Mouse (Mus musculus) B cell, adult 2 months (primary cell): ENCODE data around the gene Tmub2.
A peak's percentile ranks its signal among the peaks of the same experiment; 100 is the strongest.

Experiments used
- DNase-seq, 2 experiments: peaks; one replicate each; pipeline ENCODE4 v3.0.0; 2022

Gene Tmub2

GRCm38 (mm10) chr11:102284501-102285094 is at the start of gene Tmub2:
Gene Tmub2 (plus strand): TSS chr11:102284931.
- peak; percentile 96 to 97 for DNase-seq

- DNase-seq = no peak
Measured at GRCm38 (mm10) chr11:102236022-102236421, 48.7 kb upstream of the Tmub2 start.

- DNase-seq = no peak
Measured at GRCm38 (mm10) chr11:102240636-102241035, 44.1 kb upstream of the Tmub2 start.

GRCm38 (mm10) chr11:102241246-102241645 is 43.5 kb upstream of the Tmub2 start:
- no peak for DNase-seq

- DNase-seq = no peak
Measured at GRCm38 (mm10) chr11:102241874-102242273, 42.9 kb upstream of the Tmub2 start.

GRCm38 (mm10) chr11:102244926-102245449 is 39.7 kb upstream of the Tmub2 start:
- DNase-seq = peak; percentile 69 to 74

- no peak for DNase-seq
Measured at GRCm38 (mm10) chr11:102245581-102246272, 39.0 kb upstream of the Tmub2 start.

- DNase-seq = no peak
Measured at GRCm38 (mm10) chr11:102246273-102246635, 38.5 kb upstream of the Tmub2 start.

DNA sequence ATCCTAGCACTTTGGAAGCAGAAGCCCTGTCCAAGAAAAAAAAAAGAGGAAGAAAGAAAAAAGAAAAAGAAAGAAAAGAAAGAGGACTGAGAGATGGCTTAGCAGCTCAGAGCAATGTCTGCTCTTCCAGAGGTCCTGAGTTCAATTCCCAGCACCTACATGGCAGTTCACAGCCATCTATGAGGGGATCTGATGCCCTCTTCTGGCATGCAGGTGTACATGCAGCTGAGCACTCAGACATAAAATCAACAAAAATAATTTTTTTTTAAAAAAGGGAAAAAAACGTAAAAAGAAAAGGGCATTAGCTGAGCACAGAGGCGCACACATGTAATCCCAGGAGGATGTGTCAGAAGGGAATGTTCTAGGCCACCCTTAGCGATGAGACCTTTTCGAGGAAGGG is 37.9 kb upstream of the Tmub2 start:
- DNase-seq = no peak

DNA sequence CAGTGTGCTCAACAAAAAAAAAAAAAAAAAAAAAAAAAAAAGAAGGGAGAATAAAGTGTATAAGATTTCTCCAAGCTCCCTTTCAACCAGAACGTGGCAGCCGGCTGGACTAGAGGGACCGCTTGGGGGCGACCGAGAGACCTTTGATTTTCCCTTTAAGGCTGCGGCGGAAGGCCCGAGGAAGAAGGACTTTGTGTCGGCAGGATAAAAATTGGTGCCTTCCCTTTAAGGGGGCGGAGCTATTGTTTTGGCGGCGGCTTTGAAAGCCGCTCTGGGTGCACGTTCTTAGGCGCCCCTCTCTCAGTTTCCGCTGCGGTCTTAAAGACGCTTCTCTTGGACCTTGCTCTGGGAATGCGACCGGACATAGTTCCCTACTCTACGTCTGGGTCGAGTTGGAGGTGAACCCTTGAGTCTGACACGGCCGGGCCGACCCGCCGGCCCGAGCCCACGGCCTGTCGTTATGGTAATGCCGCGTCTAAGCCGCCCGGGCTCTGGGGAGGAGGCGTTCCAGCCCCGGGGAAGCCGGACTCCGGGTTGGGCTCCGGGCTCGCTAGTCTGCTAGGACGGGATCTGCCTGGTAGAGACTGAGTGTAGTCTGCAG is 36.0 kb upstream of the Tmub2 start, which contains the start of gene BC030867:
BC030867 (plus strand) TSS at position 253 of the 601 bp plus-strand sequence.
- DNase-seq = peak; percentile 94 to 96

GRCm38 (mm10) chr11:102249351-102250090 is 35.2 kb upstream of the Tmub2 start:
- DNase-seq = no peak

DNA sequence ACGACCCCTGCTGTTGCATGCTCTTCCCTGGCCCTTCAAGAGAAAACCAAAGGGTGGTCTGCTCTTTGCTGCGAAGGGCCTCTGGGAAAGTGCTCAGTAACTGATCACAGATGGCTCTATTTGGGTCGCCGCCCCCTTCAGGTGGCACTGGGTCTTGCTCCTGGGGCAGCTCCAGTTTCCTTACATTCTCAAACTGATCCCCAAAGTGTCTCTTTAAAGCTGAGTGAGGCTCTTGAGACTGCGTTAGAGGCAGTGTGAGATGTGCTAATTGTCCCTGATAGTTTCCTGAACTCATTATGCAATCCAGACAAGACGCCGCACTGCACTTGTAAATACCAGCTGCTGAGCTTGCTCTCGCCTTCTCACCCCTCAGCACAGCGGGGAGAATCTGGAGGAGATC is 27.2 kb upstream of the Tmub2 start:
- peak; percentile 28 to 40 for DNase-seq

DNA sequence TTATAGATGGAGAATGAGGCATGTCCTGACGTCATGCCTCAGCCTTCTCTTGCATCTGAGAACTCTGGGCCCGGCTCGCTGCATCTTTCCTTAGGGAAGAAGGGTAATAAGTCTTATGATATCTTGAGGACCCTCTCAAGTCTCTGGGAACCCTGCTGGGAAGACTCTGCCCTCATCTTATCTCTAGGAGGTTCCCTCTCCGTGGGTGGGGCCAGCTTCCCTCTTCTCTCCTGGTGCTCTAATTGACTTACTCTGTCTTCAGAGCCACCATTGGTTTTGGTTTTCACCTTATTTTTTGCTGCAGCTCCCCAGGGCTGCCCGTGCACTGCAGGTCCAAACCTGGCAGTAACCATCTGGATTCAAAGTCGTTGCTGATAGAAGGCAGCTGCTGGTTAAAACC is 26.6 kb upstream of the Tmub2 start:
- no peak for DNase-seq

- DNase-seq = no peak
Measured at GRCm38 (mm10) chr11:102258521-102258920, 26.2 kb upstream of the Tmub2 start.

DNA sequence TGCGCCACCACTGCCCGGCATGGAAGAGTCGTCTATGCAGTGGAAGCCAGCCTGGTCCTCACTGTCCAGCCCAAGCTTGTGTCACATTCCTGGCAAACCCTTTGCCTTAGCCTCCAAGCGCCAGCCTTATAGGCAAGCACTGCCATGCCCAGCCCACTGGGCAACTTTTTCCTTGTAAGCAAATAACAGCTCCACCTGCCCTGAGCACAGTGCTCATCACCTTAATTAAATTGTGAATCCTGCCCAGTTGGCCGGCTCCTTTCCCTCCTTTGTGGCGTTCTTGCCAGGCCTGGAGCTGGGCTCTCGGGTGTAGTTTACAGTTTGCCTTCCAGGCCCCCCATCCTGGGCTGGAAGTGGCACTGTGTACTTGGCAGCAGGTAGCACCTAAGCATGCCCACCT is 21.5 kb upstream of the Tmub2 start:
- no peak for DNase-seq

- no peak for DNase-seq
Measured at GRCm38 (mm10) chr11:102265816-102266215, 18.9 kb upstream of the Tmub2 start.

DNA sequence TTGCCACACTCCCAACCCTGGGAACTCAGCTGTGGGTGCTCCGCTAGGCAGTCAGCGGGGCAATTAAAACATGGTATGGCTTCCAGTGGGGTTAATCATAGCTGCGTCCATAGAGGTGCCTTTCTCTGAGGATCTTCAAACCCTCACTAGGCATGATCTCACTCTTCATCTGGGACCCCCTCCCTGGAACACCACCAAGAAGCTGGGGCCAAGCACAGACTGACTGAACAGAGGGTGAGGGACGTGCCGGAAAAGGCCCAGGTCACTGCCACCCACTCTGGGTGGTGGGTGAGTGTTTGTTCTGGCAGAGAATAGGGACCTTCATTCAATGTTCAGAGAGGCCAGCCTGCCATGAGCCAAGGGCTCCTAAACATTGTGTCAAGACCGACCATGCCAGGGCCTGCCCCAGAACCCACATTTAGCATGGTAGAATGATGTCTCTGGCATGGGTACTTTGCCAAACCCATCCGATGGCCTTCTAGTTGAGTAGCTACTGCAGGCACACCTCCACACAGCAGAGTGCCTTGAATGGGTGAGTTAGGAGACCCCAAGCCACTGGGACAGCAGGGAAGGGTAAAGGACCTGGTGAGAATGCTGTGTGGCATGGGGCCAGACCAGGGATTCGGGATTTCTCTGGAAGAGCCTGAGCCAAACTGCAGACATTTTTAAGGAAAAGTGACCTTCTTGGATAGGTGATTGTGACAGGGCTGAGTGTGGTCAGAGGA is 17.9 kb upstream of the Tmub2 start:
- DNase-seq = no peak

DNA sequence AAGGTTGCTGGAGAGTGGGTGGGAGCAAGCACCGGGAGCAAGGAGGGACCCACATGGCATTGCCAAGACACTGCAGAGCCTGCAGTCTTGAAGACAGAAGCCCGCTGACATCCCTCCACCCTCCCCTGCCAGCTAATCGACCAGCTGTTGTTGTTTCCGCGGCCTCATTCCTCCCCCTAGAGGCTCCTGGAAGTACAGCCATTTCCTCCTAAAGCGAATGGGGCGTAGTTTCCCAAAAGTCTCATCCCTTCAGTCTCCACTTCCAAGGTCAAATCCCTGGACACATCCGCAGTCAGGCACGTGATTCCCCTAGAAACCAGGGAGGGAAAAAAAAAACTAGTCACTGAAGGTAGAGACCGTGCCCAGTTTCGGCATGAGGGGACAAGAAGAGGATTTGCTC is 17.3 kb upstream of the Tmub2 start:
- peak; percentile 45 to 51 for DNase-seq

GRCm38 (mm10) chr11:102268520-102269244 is 16.0 kb upstream of the Tmub2 start, which contains the start of gene Asb16:
Gene Asb16 (plus strand): TSS chr11:102268743.
- no peak for DNase-seq

DNA sequence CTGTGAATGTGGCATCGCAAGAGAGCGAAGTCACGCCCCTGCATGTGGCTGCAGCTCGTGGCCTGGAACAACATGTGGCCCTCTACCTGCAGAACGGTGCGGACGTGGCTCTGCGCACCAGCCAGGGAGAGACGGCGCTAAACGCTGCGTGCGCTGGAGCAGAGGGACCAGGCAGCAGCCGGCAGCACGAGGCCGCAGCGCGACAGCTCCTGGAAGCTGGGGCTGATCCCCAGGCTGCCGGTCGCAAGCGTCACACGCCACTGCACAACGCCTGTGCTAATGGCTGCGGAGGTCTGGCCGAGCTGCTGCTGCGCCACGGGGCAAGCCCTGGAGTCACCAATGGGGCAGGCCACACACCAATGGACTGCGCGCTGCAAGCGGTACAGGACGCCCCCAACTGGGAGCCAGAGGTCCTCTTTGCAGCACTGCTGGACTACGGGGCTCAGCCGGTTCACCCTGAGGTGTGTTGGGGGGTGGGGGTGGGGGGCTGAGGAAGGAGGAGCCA is 8.3 kb upstream of the Tmub2 start:
- DNase-seq = no peak

GRCm38 (mm10) chr11:102277754-102278153 is 7.0 kb upstream of the Tmub2 start:
- no peak for DNase-seq

DNA sequence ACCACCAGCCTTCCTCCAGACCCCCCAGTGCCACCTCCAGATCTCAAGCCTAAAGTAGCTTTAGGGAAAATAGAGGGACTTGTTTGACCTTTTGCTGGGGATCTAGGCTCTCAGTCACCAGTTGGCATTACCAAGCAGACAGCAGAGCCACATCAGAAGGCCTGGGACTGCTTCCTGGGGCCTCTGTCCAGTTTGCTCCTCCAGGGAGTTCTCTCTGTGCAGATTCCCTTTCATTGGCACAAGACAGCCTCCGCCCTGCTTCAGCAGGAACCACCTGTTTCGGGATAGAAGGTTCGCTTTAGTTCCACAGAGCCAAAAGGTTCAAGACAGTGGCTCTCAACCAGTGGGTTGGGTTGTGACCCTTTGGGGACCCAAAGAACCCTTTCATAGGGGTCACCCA is 5.1 kb upstream of the Tmub2 start:
- no peak for DNase-seq
